ENCODE assay signal across 22 mouse cellular contexts in genomic region chr9:62186886-62187285, GRCm38 (mm10).
A peak's percentile ranks its signal among the peaks of the same experiment; 100 is the strongest.
DNase-seq lines count a peak whose midpoint lies in the region; ATAC-seq and TF ChIP-seq lines count a peak whose summit lies in the region.
"Had no signal": no experiment of that assay in that cellular context is flagged by ENCODE, and none has a peak within 500 bp of the region (broad histone marks: within the 10 kb centered on the region; RNA-seq: fewer than 3 reads in every experiment).

No protein-coding gene starts in this region.

- H3K9ac ChIP-seq in kidney, postnatal 0 days (ENCODE audit: low read depth, low read length), result no peak overlapping the region
- H3K9ac ChIP-seq: embryonic facial prominence, embryonic 13.5 days; forebrain, embryonic 13.5 days; hindbrain, embryonic 13.5 days; kidney, embryonic 15.5 days; limb, embryonic 13.5 days; liver, embryonic 14.5 days; midbrain, embryonic 12.5 days; neural tube, embryonic 12.5 days had no signal

- no peak overlapping the region for H3K27ac ChIP-seq in kidney, postnatal 0 days
- H3K27ac ChIP-seq: embryonic facial prominence, embryonic 13.5 days; forebrain, embryonic 13.5 days; gastrocnemius, adult 2 months; hindbrain, embryonic 13.5 days; kidney, embryonic 15.5 days; limb, embryonic 13.5 days; liver, embryonic 14.5 days; midbrain, embryonic 12.5 days; neural tube, embryonic 12.5 days had no signal

- TF ChIP-seq CTCF in kidney, postnatal 0 days (IDR thresholded peaks at IDR 0.05; ENCODE audit: low read depth), result no peak

- no peak overlapping the region for H3K4me2 ChIP-seq in kidney, postnatal 0 days (ENCODE audit: low read length)
- H3K4me2 ChIP-seq: embryonic facial prominence, embryonic 13.5 days; forebrain, embryonic 13.5 days; hindbrain, embryonic 13.5 days; kidney, embryonic 15.5 days; limb, embryonic 13.5 days; midbrain, embryonic 12.5 days; neural tube, embryonic 12.5 days had no signal

- H3K4me3 ChIP-seq in kidney, postnatal 0 days (replicated peaks; ENCODE audit: low read depth, low read length), result no peak overlapping the region
- H3K4me3 ChIP-seq: embryonic facial prominence, embryonic 13.5 days; erythroblast, embryonic 14.5 days; forebrain, embryonic 13.5 days; gastrocnemius, adult 2 months; hindbrain, embryonic 13.5 days; kidney, embryonic 15.5 days; limb, embryonic 13.5 days; midbrain, embryonic 12.5 days; neural tube, embryonic 12.5 days had no signal

- DNase-seq in cerebellum, adult 9-11 months, result peak; percentile 34
- DNase-seq in kidney, postnatal 0 days (ENCODE audit: low spot score), result peak; percentile 39
- no peak for DNase-seq in kidney, adult 11 months
- peak; percentile 50 for DNase-seq in ovary, adult 18-20 months (ENCODE audit: low spot score)
- DNase-seq in ovary, postnatal 14 days (ENCODE audit: low spot score), result no peak
- DNase-seq in adrenal gland, postnatal 36 days, result peak; percentile 64
- no peak for DNase-seq in c-Kit-positive CD71-positive TER-119-positive erythroid progenitor cells, embryonic 14.5 days (ENCODE audit: low spot score)
- DNase-seq: cerebellum, adult 8-10 months; gastrocnemius, adult 2 months; layer of hippocampus, adult 9-11 months had no signal

- H3K36me3 ChIP-seq in kidney, postnatal 0 days (ENCODE audit: insufficient read depth, low read length), result no peaks in the 10 kb centered on the region
- H3K36me3 ChIP-seq: embryonic facial prominence, embryonic 13.5 days; hindbrain, embryonic 13.5 days; kidney, embryonic 15.5 days; limb, embryonic 13.5 days; midbrain, embryonic 12.5 days; neural tube, embryonic 12.5 days had no signal

- H3K4me1 ChIP-seq in kidney, postnatal 0 days (replicated peaks; ENCODE audit: insufficient read depth, low read length), result no peaks in the 10 kb centered on the region

- no peak for ATAC-seq in cerebellum, adult (ENCODE audit: insufficient number of reproducible peaks, low FRiP score, low TSS enrichment)
- no peak for ATAC-seq in kidney, postnatal 0 days (replicated peaks; ENCODE audit: low FRiP score, low read depth)
- ATAC-seq: CD4-positive, CD25-positive, alpha-beta regulatory T cell, adult 4 months; forebrain, embryonic 13.5 days; inflammation-experienced regulatory T-cells, adult 6 months had no signal

- 20% methylated on average over 4 of the region's 4 CpGs for WGBS in kidney, postnatal 0 days

- H3K27me3 ChIP-seq in kidney, postnatal 0 days (ENCODE audit: insufficient read depth, low read length), result 0 out of 2 replicates have a peak, but pooled peaks cover 3% of the 10 kb centered on the region
- H3K27me3 ChIP-seq: embryonic facial prominence, embryonic 13.5 days; forebrain, embryonic 13.5 days; hindbrain, embryonic 13.5 days; neural tube, embryonic 12.5 days had no signal

- H3K9me3 ChIP-seq in kidney, postnatal 0 days (replicated peaks; ENCODE audit: low read length), result no peaks in the 10 kb centered on the region
- H3K9me3 ChIP-seq: embryonic facial prominence, embryonic 13.5 days; forebrain, embryonic 13.5 days; hindbrain, embryonic 13.5 days; kidney, embryonic 15.5 days; limb, embryonic 13.5 days; midbrain, embryonic 12.5 days; neural tube, embryonic 12.5 days had no signal

Comparison
In these comparisons a context has a peak if more than half of its experiments do, and no peak if none do; other contexts are left out.
1. DNase-seq: peak in cerebellum, adult 9-11 months (single experiment), kidney, postnatal 0 days (single experiment), ovary, adult 18-20 months (single experiment) and adrenal gland, postnatal 36 days (2 of 2); none in kidney, adult 11 months (single experiment), ovary, postnatal 14 days (single experiment) and c-Kit-positive CD71-positive TER-119-positive erythroid progenitor cells, embryonic 14.5 days (single experiment).